Mouse (Mus musculus) hindbrain, embryonic 14.5 days (tissue): ENCODE results near the gene Sema4g. TPM values are rescaled to one million over a fixed set of nuclear protein-coding genes. Genes with fewer than 3 reads are reported as not detected.

Source experiments
- ATAC-seq: fragments of 200-750 bp; cut with Nextera tagmentation; 2 replicates; pipeline ENCODE4 v1.8.0; 2017; ENCODE audit warnings: moderate number of reproducible peaks, mild to moderate bottlenecking, moderate TSS enrichment, moderate library complexity; ENCODE audit not compliant: low FRiP score
- DNase-seq: peaks from one replicate; pipeline ENCODE4 v3.0.0-alpha.2; 2015; ENCODE audit warnings: low spot score
- H3K27ac ChIP-seq: fragments of 300-500 bp; sonication (generic); 2 replicates; pipeline ENCODE4 v1.5.1; 2014; ENCODE audit warnings: mild to moderate bottlenecking, moderate library complexity
- H3K27me3 ChIP-seq: fragments of 300-500 bp; sonication (generic); 2 replicates; pipeline ENCODE4 v1.6.1; 2014; ENCODE audit warnings: mild to moderate bottlenecking, low read length, mixed read lengths; ENCODE audit not compliant: control insufficient read depth, insufficient read depth
- H3K36me3 ChIP-seq: fragments of 300-500 bp; sonication (generic); replicated peaks from 2 replicates; pipeline ENCODE4 v1.6.1; 2014; ENCODE audit not compliant: control insufficient read depth, insufficient read depth
- H3K4me1 ChIP-seq: fragments of 300-500 bp; sonication (generic); replicated peaks from 2 replicates; pipeline ENCODE4 v1.6.1; 2014; ENCODE audit warnings: antibody characterized with exemption, low read length, mixed read lengths; ENCODE audit not compliant: control insufficient read depth, insufficient read depth
- H3K4me2 ChIP-seq: fragments of 300-500 bp; sonication (generic); replicated peaks from 2 replicates; pipeline ENCODE4 v1.6.1; 2014; ENCODE audit warnings: mild to moderate bottlenecking, moderate library complexity
- H3K4me3 ChIP-seq: fragments of 300-500 bp; sonication (generic); replicated peaks from 2 replicates; pipeline ENCODE4 v1.5.1; 2014; ENCODE audit warnings: mild to moderate bottlenecking, low read length
- H3K9ac ChIP-seq: fragments of 300-500 bp; sonication (generic); 2 replicates; pipeline ENCODE4 v1.6.1; 2014
- H3K9me3 ChIP-seq: fragments of 300-500 bp; sonication (generic); 2 replicates; pipeline ENCODE4 v1.6.1; 2016; ENCODE audit warnings: low read length; ENCODE audit not compliant: control insufficient read depth
- WGBS: fragments of 180-500 bp; shearing (Covaris S2); extraction: QIAGEN DNeasy Blood & Tissue Kit; methylation state at CpG from one replicate; pipeline ENCODE4 v1.1.7; 2014; 5-methylcytosine and 5-hydroxymethylcytosine counted together
- polyA plus RNA-seq: library from polyadenylated mRNA; unstranded; fragments of >200 nt; fragmentation: Nextera tagmentation; extraction: Ambion mirVana; gene quantifications from 2 replicates; pipeline ENCODE4 v1.2.1, GENCODE M21; 2014

Sema4g gene
- polyA plus RNA-seq: 19.4 and 19.5 TPM in 2 replicates

- ATAC-seq (peak; percentile 85), DNase-seq (peak; percentile 73)
- WGBS: under 1% methylated on average over 44 of the region's 58 CpGs
- H3K9ac ChIP-seq: peak within 1 kb of the TSS; percentile 87
- peak within 1 kb of the TSS; percentile 77 for H3K4me3 ChIP-seq
- no peaks in the 10 kb centered on the region for H3K9me3 ChIP-seq
- H3K4me2 ChIP-seq: peak within 1 kb of the TSS; percentile 80
- H3K27me3 ChIP-seq: no peaks in the 10 kb centered on the region
- peaks cover 21% of the 10 kb centered on the region for H3K36me3 ChIP-seq
- peak within 1 kb of the TSS; percentile 72 for H3K27ac ChIP-seq
- peaks cover 29% of the 10 kb centered on the region for H3K4me1 ChIP-seq
These were observed at the start of gene Sema4g for GRCm38 (mm10) chr19:44988831-44989566. Gene Sema4g, plus strand, starts transcription at chr19:44989101.

- Histone ChIP-seq H3K36me3 (peaks cover 87% of the 10 kb centered on the region), H3K9me3 (no peaks in the 10 kb centered on the region), H3K27me3 (no peaks in the 10 kb centered on the region), H3K4me3 (no peak overlapping the region), H3K9ac (no peak overlapping the region), H3K4me2 (no peak overlapping the region), H3K27ac (no peak overlapping the region), H3K4me1 (no peaks in the 10 kb centered on the region)
- WGBS: 95% methylated on average over 2 of the region's 2 CpGs
- no peak for DNase-seq
- no peak for ATAC-seq
These were observed 29.3 kb upstream of the Sema4g start for GRCm38 (mm10) chr19:44959633-44960032.

GRCm38 (mm10) chr19:44965978-44966377, 22.9 kb upstream of the Sema4g start:
- ATAC-seq: no peak
- H3K4me1 ChIP-seq: no peaks in the 10 kb centered on the region
- no peak overlapping the region for H3K4me3 ChIP-seq
- H3K9me3 ChIP-seq: no peaks in the 10 kb centered on the region
- H3K36me3 ChIP-seq: peaks cover 93% of the 10 kb centered on the region
- H3K9ac ChIP-seq: no peak overlapping the region
- no peak overlapping the region for H3K4me2 ChIP-seq
- DNase-seq: no peak
- H3K27me3 ChIP-seq: no peaks in the 10 kb centered on the region
- no peak overlapping the region for H3K27ac ChIP-seq
- WGBS: 98% methylated on average over 1 of the region's 1 CpGs

GRCm38 (mm10) chr19:44968329-44968728, 20.6 kb upstream of the Sema4g start:
- DNase-seq: no peak
- Histone ChIP-seq H3K36me3 (peaks cover 93% of the 10 kb centered on the region), H3K4me2 (no peak overlapping the region), H3K27me3 (no peaks in the 10 kb centered on the region), H3K9me3 (no peaks in the 10 kb centered on the region), H3K4me1 (no peaks in the 10 kb centered on the region), H3K9ac (no peak overlapping the region), H3K27ac (no peak overlapping the region), H3K4me3 (no peak overlapping the region)
- WGBS: 93% methylated on average over 3 of the region's 3 CpGs
- no peak for ATAC-seq

- Histone ChIP-seq H3K9me3 (no peaks in the 10 kb centered on the region), H3K4me2 (no peak overlapping the region), H3K4me1 (no peaks in the 10 kb centered on the region), H3K36me3 (peaks cover 97% of the 10 kb centered on the region), H3K9ac (no peak overlapping the region), H3K27me3 (no peaks in the 10 kb centered on the region), H3K27ac (no peak overlapping the region), H3K4me3 (no peak overlapping the region)
- ATAC-seq (no peak), DNase-seq (no peak)
- WGBS: 79% methylated on average over 6 of the region's 6 CpGs
These were observed 12.3 kb upstream of the Sema4g start for GRCm38 (mm10) chr19:44976636-44977035.

- no peak overlapping the region for H3K27ac ChIP-seq
- ATAC-seq (no peak), DNase-seq (no peak)
- H3K4me1 ChIP-seq: no peaks in the 10 kb centered on the region
- H3K9ac ChIP-seq: no peak overlapping the region
- no peaks in the 10 kb centered on the region for H3K9me3 ChIP-seq
- peaks cover 97% of the 10 kb centered on the region for H3K36me3 ChIP-seq
- no peak overlapping the region for H3K4me2 ChIP-seq
- H3K27me3 ChIP-seq: no peaks in the 10 kb centered on the region
- H3K4me3 ChIP-seq: no peak overlapping the region
- WGBS: 92% methylated on average over 6 of the region's 6 CpGs
These were observed 11.8 kb upstream of the Sema4g start for GRCm38 (mm10) chr19:44977148-44977547.

GRCm38 (mm10) chr19:44980787-44981186, 8.1 kb upstream of the Sema4g start:
- Histone ChIP-seq H3K27ac (no peak overlapping the region), H3K36me3 (peaks cover 67% of the 10 kb centered on the region)
- 96% methylated on average over 2 of the region's 2 CpGs for WGBS

GRCm38 (mm10) chr19:44982477-44983115, 6.3 kb upstream of the Sema4g start:
- Histone ChIP-seq H3K27ac (no peak overlapping the region), H3K4me2 (no peak overlapping the region), H3K9me3 (no peaks in the 10 kb centered on the region), H3K9ac (no peak overlapping the region), H3K27me3 (no peaks in the 10 kb centered on the region), H3K4me1 (no peaks in the 10 kb centered on the region), H3K4me3 (no peak overlapping the region), H3K36me3 (peaks cover 49% of the 10 kb centered on the region)
- DNase-seq: no peak
- WGBS: 93% methylated on average over 7 of the region's 7 CpGs
- no peak for ATAC-seq

More at GRCm38 (mm10) chr19:44980787-44981186, 8.1 kb upstream of the Sema4g start:
- H3K4me3 ChIP-seq: no peak overlapping the region
- H3K9me3 ChIP-seq: no peaks in the 10 kb centered on the region
- no peak overlapping the region for H3K9ac ChIP-seq
- H3K4me1 ChIP-seq: no peaks in the 10 kb centered on the region
- no peak overlapping the region for H3K4me2 ChIP-seq
- H3K27me3 ChIP-seq: no peaks in the 10 kb centered on the region
- no peak for DNase-seq
- ATAC-seq: no peak

GRCm38 (mm10) chr19:44983366-44983765, 5.5 kb upstream of the Sema4g start:
- no peak for ATAC-seq
- peaks cover 41% of the 10 kb centered on the region for H3K36me3 ChIP-seq

More at GRCm38 (mm10) chr19:44983366-44983765, 5.5 kb upstream of the Sema4g start:
- Histone ChIP-seq H3K27me3 (no peaks in the 10 kb centered on the region), H3K9me3 (no peaks in the 10 kb centered on the region), H3K4me2 (no peak overlapping the region), H3K4me1 (peaks cover 2% of the 10 kb centered on the region; the same call in 1 of the 2 replicates), H3K27ac (no peak overlapping the region), H3K9ac (no peak overlapping the region), H3K4me3 (no peak overlapping the region)
- 95% methylated on average over 6 of the region's 6 CpGs for WGBS
- no peak for DNase-seq
